Mouse (Mus musculus) hindbrain, embryonic 15.5 days (tissue): ENCODE data around the gene Olfr228. TPM values are rescaled to one million over a fixed set of nuclear protein-coding genes. Genes with fewer than 3 reads are reported as not detected.
"Not testable (repeated sequence)": the region's sequence is repeated elsewhere in the genome, so short reads cannot be mapped to it uniquely, and the experiment has no call there.

Experiments
- ATAC-seq: fragments of 200-750 bp; cut with Nextera tagmentation; 2 replicates; pipeline ENCODE4 v1.8.0; 2017; ENCODE audit warnings: low read depth, moderate number of reproducible peaks, moderate TSS enrichment; ENCODE audit not compliant: low FRiP score
- H3K27ac ChIP-seq: fragments of 300-500 bp; sonication (generic); replicated peaks from 2 replicates; pipeline ENCODE4 v1.5.1; 2015; ENCODE audit warnings: mild to moderate bottlenecking, inconsistent platforms
- H3K27me3 ChIP-seq: fragments of 300-500 bp; sonication (generic); 2 replicates; pipeline ENCODE4 v1.6.1; 2015; ENCODE audit warnings: control low read depth, inconsistent platforms
- H3K36me3 ChIP-seq: fragments of 300-500 bp; sonication (generic); 2 replicates; pipeline ENCODE4 v1.6.1; 2015; ENCODE audit warnings: control low read depth, inconsistent platforms
- H3K4me1 ChIP-seq: fragments of 300-500 bp; sonication (generic); replicated peaks from 2 replicates; pipeline ENCODE4 v1.6.1; 2015; ENCODE audit warnings: control low read depth, inconsistent platforms
- H3K4me2 ChIP-seq: fragments of 300-500 bp; sonication (generic); 2 replicates; pipeline ENCODE4 v1.6.1; 2015; ENCODE audit warnings: moderate library complexity, mild to moderate bottlenecking, inconsistent platforms
- H3K4me3 ChIP-seq: fragments of 300-500 bp; sonication (generic); 2 replicates; pipeline ENCODE4 v1.5.1; 2015; ENCODE audit warnings: mild to moderate bottlenecking, inconsistent platforms
- H3K9ac ChIP-seq: fragments of 300-500 bp; sonication (generic); 2 replicates; pipeline ENCODE4 v1.6.1; 2015; ENCODE audit warnings: inconsistent platforms
- H3K9me3 ChIP-seq: fragments of 300-500 bp; sonication (generic); 2 replicates; pipeline ENCODE4 v1.6.1; 2016; ENCODE audit warnings: control low read depth, inconsistent platforms
- WGBS: fragments of 180-500 bp; shearing (Covaris S2); methylation state at CpG from one replicate; pipeline ENCODE4 v1.1.7; 2015; 5-methylcytosine and 5-hydroxymethylcytosine counted together
- polyA plus RNA-seq: library from polyadenylated mRNA; unstranded; fragments of >200 nt; fragmentation: Nextera tagmentation; extraction: Ambion mirVana; gene quantifications from 2 replicates; pipeline ENCODE4 v1.2.1, GENCODE M21; 2015

The Olfr228 gene
- not detected in 2 replicates for polyA plus RNA-seq

- H3K4me2 ChIP-seq, result no peak within 1 kb of the TSS
- H3K27ac ChIP-seq, result no peak within 1 kb of the TSS
- H3K9me3 ChIP-seq, result no peaks in the 10 kb centered on the region
- no peaks in the 10 kb centered on the region for H3K36me3 ChIP-seq
- H3K9ac ChIP-seq, result no peak within 1 kb of the TSS
- no peaks in the 10 kb centered on the region for H3K4me1 ChIP-seq
- H3K4me3 ChIP-seq, result no peak within 1 kb of the TSS
- no peak for ATAC-seq
- 38% methylated on average over 1 of the region's 1 CpGs for WGBS
- H3K27me3 ChIP-seq, result no peaks in the 10 kb centered on the region
Measured at GRCm38 (mm10) chr2:86487286-86487685, at the start of gene Olfr228. TSS of gene Olfr228 (minus strand) at chr2:86487386.

GRCm38 (mm10) chr2:86530991-86531390 lies 43.8 kb upstream of the Olfr228 start:
- Histone ChIP-seq H3K36me3 (no peaks in the 10 kb centered on the region), H3K27me3 (no peaks in the 10 kb centered on the region), H3K27ac (no peak overlapping the region), H3K4me1 (no peaks in the 10 kb centered on the region), H3K9me3 (no peaks in the 10 kb centered on the region), H3K4me2 (no peak overlapping the region), H3K4me3 (no peak overlapping the region), H3K9ac (no peak overlapping the region)
- no peak for ATAC-seq
- 79% methylated on average over 1 of the region's 1 CpGs for WGBS

- H3K9me3 ChIP-seq, result no peaks in the 10 kb centered on the region
- no peak within 1 kb of the TSS for H3K9ac ChIP-seq
- no peaks in the 10 kb centered on the region for H3K4me1 ChIP-seq
- H3K27me3 ChIP-seq, result no peaks in the 10 kb centered on the region
- H3K27ac ChIP-seq, result no peak within 1 kb of the TSS
- no peak within 1 kb of the TSS for H3K4me2 ChIP-seq
- WGBS, result 84% methylated on average over 1 of the region's 1 CpGs
- ATAC-seq, result no peak
- H3K4me3 ChIP-seq, result no peak within 1 kb of the TSS
- no peaks in the 10 kb centered on the region for H3K36me3 ChIP-seq
Measured at GRCm38 (mm10) chr2:86508161-86508560, 21.0 kb upstream of the Olfr228 start, which contains the start of gene Olfr1076. TSS of gene Olfr1076 (plus strand) at chr2:86508461.

GRCm38 (mm10) chr2:86464442-86465109 lies 22.6 kb downstream of the Olfr228 start:
- H3K27me3 ChIP-seq, result no peaks in the 10 kb centered on the region
- peak; percentile 59; the same call in 1 of the 2 replicates for ATAC-seq
- no peak overlapping the region for H3K4me2 ChIP-seq
- H3K27ac ChIP-seq, result no peak overlapping the region
- H3K4me3 ChIP-seq, result no peak overlapping the region
- H3K36me3 ChIP-seq, result no peaks in the 10 kb centered on the region
- H3K4me1 ChIP-seq, result no peaks in the 10 kb centered on the region
- WGBS, result 37% methylated on average over 10 of the region's 10 CpGs
- H3K9ac ChIP-seq, result no peak overlapping the region
- no peaks in the 10 kb centered on the region for H3K9me3 ChIP-seq

GRCm38 (mm10) chr2:86460434-86460833 lies 26.8 kb downstream of the Olfr228 start:
- ATAC-seq, result no peak
- WGBS, result 73% methylated on average over 1 of the region's 1 CpGs
- Histone ChIP-seq H3K9ac (no peak overlapping the region), H3K27ac (no peak overlapping the region), H3K9me3 (no peaks in the 10 kb centered on the region), H3K36me3 (no peaks in the 10 kb centered on the region), H3K27me3 (no peaks in the 10 kb centered on the region), H3K4me3 (no peak overlapping the region), H3K4me2 (no peak overlapping the region), H3K4me1 (no peaks in the 10 kb centered on the region)

GRCm38 (mm10) chr2:86456169-86456568 lies 31.0 kb downstream of the Olfr228 start, which contains the start of gene Olfr1066:
TSS of gene Olfr1066 (minus strand) at chr2:86456269.
- no peaks in the 10 kb centered on the region for H3K9me3 ChIP-seq
- no peak for ATAC-seq
- H3K4me3 ChIP-seq, result no peak within 1 kb of the TSS
- no peaks in the 10 kb centered on the region for H3K36me3 ChIP-seq
- H3K4me2 ChIP-seq, result no peak within 1 kb of the TSS
- WGBS, result 88% methylated on average over 1 of the region's 1 CpGs
- no peaks in the 10 kb centered on the region for H3K4me1 ChIP-seq
- H3K9ac ChIP-seq, result no peak within 1 kb of the TSS
- H3K27ac ChIP-seq, result no peak within 1 kb of the TSS
- no peaks in the 10 kb centered on the region for H3K27me3 ChIP-seq

- not testable (repeated sequence) for H3K36me3 ChIP-seq, H3K27me3 ChIP-seq, H3K9me3 ChIP-seq, H3K27ac ChIP-seq, H3K4me1 ChIP-seq, H3K4me3 ChIP-seq, ATAC-seq, H3K4me2 ChIP-seq, H3K9ac ChIP-seq
- WGBS, result 63% methylated on average over 1 of the region's 1 CpGs
Measured at GRCm38 (mm10) chr2:86450491-86450890, 36.7 kb downstream of the Olfr228 start, which contains the start of gene Olfr1065. TSS of gene Olfr1065 (minus strand) at chr2:86450591.

- H3K27ac ChIP-seq, H3K4me2 ChIP-seq, H3K4me1 ChIP-seq, H3K27me3 ChIP-seq, H3K9ac ChIP-seq, H3K36me3 ChIP-seq, ATAC-seq, H3K9me3 ChIP-seq, H3K4me3 ChIP-seq: not testable (repeated sequence)
- WGBS, result 57% methylated on average over 1 of the region's 1 CpGs
Measured at GRCm38 (mm10) chr2:86442101-86442500, 45.1 kb downstream of the Olfr228 start.

Other genes starting within 250 kb of the Olfr228 start
- not detected in 2 replicates for gene Olfr1048, start 247.1 kb downstream of the Olfr228 start, polyA plus RNA-seq
- gene Olfr1049, start 229.1 kb downstream of the Olfr228 start, polyA plus RNA-seq, result not detected in 2 replicates
- not detected in 2 replicates for gene Olfr1051, start 208.3 kb downstream of the Olfr228 start, polyA plus RNA-seq
- gene Olfr1052, start 194.9 kb downstream of the Olfr228 start, polyA plus RNA-seq, result not detected in 2 replicates
- not detected in 2 replicates for gene Olfr1053, start 172.1 kb downstream of the Olfr228 start, polyA plus RNA-seq
- not detected in 2 replicates for gene Olfr1054, start 152.0 kb downstream of the Olfr228 start, polyA plus RNA-seq
- gene Olfr1055, start 137.1 kb downstream of the Olfr228 start, polyA plus RNA-seq, result not detected in 2 replicates
- not detected in 2 replicates for gene Olfr1056, start 124.9 kb downstream of the Olfr228 start, polyA plus RNA-seq
- not detected in 2 replicates for gene Olfr1057, start 109.0 kb downstream of the Olfr228 start, polyA plus RNA-seq
- not detected in 2 replicates for gene Olfr1058, start 98.8 kb downstream of the Olfr228 start, polyA plus RNA-seq
- not detected in 2 replicates for gene Olfr1061, start 73.3 kb downstream of the Olfr228 start, polyA plus RNA-seq
- gene Olfr1062, start 60.6 kb downstream of the Olfr228 start, polyA plus RNA-seq, result not detected in 2 replicates
- gene Olfr1065, start 36.8 kb downstream of the Olfr228 start, polyA plus RNA-seq, result not detected in 2 replicates
- not detected in 2 replicates for gene Olfr1066, start 31.1 kb downstream of the Olfr228 start, polyA plus RNA-seq
- gene Olfr1076, start 21.1 kb upstream of the Olfr228 start, polyA plus RNA-seq, result not detected in 2 replicates
- gene Olfr1079, start 55.1 kb upstream of the Olfr228 start, polyA plus RNA-seq, result not detected in 2 replicates
- not detected in 2 replicates for gene Olfr1080, start 70.8 kb upstream of the Olfr228 start, polyA plus RNA-seq
- not detected in 2 replicates for gene Olfr1082, start 111.6 kb upstream of the Olfr228 start, polyA plus RNA-seq
- gene Olfr1084, start 152.3 kb upstream of the Olfr228 start, polyA plus RNA-seq, result not detected in 2 replicates
- gene Olfr1085, start 174.6 kb upstream of the Olfr228 start, polyA plus RNA-seq, result not detected in 2 replicates
- not detected in 2 replicates for gene Olfr1086, start 192.7 kb upstream of the Olfr228 start, polyA plus RNA-seq
- not detected in 2 replicates for gene Olfr1087, start 211.0 kb upstream of the Olfr228 start, polyA plus RNA-seq
- not detected in 2 replicates for gene Olfr1089, start 246.3 kb upstream of the Olfr228 start, polyA plus RNA-seq